Mouse (Mus musculus) layer of hippocampus, adult 18-20 months (tissue): ENCODE measurements around the gene E430018J23Rik. TPM values are rescaled to one million over a fixed set of nuclear protein-coding genes. Genes with fewer than 3 reads are reported as not detected.
"Not testable (repeated sequence)": the region's sequence is repeated elsewhere in the genome, so short reads cannot be mapped to it uniquely, and the experiment has no call there.

ENCODE experiments used
- DNase-seq, 2 experiments: peaks; one replicate each; pipeline ENCODE4 v3.0.0; 2022; ENCODE audit warnings: low spot score in 2 of 2
- total RNA-seq, 2 experiments: library from RNA; stranded (reverse); gene quantifications; 2 replicates each; pipeline ENCODE4 v1.2.3; 2021

The E430018J23Rik gene
- total RNA-seq, 2 experiments from 2014 or later = 6.0 to 7.9 TPM

DNA sequence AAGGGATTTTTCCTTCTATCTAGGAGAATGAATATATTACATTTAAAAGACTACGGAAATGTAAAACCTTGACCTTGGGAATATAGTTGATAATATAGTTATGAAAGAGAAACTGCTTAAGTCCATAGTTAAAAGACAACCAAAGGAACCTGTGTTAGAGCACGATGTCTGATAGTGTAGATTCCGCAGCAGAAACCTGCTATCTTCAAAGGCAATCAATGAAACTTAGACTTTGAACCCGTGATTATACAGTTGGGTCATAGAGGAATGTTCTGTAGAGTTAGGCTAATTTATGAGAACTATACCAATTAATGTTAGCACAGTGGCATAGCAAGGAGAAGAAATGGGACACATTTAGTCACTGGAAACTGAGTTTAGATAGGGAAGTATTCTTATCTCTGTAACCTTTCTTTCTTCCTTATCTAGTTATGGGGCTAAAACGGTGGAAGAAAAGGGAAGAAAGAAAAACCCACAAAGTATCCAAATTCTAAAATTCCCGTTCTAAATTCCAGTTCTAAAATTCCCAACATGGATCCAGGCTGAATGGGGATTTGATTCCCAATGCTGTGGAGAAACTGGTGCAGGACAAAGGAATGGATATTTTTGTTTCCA is 15.0 kb downstream of the E430018J23Rik start:
- DNase-seq = no peak

DNA sequence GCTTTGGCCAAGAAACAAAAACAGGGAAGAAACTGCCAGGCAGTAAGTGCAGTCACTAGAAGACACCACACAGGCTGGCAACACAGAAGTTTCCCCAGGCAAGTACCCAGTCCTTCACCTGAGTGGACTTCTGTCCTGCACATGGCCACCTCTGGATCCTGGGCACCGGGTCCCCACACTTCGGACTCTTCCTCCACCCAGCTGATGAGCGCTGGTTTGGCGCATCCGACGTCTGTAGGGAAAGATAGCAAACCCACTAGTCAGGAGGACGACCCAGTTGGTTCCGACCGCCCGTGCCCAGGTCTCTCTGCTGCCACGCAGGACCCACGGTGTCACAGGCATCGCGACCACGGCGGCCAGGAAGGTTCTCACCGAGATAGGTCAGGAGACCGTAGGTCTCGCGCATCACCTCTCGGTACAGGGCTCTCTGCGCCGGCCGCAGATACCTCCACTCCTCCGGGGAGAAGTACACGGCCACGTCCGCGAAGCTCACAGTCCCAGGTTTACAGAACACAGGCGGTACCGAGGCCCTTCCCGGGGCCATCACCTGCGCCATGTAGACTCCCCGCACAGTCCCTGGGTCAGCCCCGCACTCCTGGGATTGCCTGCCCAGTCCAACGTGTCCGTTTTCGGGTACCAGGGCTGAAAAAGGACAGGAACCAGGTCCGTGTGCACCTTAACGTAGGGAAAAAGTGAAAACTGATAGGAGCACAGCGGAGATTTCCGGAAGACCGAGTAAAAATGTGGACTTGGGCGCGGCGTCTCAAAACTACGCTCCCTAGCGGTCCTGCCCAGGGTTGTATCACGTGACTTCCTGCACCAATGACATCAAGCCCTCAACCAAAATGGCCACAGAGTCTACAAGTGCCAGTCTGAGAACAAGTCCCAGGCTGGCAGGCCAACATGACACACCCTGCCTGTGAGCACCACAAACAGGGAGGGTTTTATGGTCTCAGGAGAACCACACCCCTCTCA is 17.9 kb downstream of the E430018J23Rik start, which contains the start of gene Zfp747:
Gene Zfp747, minus strand, starts transcription at position 780 of the 975 bp plus-strand sequence.
- DNase-seq = peak; percentile 86 to 97

DNA sequence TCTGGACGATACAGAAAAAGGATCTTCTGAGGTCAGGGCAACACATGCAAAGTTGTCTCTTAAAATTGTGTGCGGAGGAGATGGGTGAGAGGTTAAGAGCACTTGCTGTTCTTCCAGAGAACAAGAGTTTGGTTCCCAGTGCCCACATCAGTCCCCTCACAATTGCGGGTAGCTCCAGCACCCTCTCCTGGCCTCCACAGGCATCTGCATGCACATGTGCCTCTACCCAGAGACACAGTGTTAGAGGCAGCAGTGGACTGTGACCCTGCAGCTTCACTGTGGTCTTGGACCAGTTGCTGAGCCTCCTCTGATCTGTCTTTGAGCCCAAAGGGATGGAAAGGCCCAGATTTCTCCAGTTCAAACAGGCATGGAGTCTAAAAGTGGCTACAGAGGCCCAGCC is 21.6 kb downstream of the E430018J23Rik start:
- DNase-seq = not testable (repeated sequence)

DNA sequence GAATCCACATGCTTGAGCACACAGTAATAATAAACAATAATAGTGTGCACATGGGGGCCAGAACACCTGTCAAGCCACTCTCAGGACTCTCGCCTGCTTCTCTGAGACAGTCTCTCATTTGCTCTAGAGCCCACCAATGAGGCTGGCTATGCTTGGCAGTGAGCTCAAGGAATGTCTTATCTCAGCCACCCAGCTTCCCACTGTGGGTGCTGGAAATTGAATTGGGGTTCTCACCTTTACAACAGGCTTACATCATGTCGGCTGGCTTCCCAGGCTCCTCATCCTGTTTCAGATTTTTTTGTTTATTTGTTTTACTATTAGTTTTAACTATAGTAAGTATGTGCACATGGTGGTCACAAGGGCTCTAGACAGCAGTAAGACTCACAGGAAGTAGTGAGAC is 22.2 kb downstream of the E430018J23Rik start:
- DNase-seq = no peak

DNA sequence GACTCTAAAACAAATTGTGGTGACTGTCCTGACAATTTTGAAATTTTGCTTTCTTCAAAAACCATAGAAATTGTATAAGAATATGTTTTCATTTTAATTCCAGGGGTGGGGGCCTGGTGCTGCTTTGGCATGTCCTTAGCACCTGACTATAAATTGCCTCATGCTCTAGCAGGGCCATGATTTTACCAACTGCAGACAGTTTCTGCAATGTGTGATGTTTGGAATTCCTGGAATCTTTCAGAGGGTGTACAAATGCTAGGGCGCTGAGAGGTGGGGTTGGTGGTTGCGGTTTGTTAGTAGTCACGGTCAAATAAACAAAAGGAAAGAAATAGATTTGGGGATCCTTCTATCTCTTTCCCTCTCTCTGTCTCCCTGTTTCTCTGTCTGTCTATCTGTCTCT is 27.2 kb downstream of the E430018J23Rik start:
- DNase-seq = no peak

DNA sequence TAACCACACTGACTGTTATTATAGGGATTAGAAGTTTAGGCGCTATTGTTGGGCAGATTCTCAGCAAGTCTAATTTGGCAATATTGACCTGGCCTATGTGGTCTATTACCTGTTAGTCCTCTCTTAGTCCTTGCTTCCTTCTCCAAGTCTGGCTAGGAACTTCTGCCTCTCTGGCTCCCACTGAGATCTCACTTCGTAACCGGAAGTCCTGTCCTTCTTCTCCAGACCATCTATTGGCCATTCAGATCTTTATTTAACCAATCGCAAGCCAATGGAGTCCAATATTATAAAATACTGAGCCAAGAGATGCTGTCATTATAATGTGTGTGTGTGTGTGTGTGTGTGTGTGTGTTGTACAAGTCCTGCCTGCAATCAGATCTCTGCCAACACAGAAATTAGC is 29.3 kb downstream of the E430018J23Rik start:
- no peak for DNase-seq

DNA sequence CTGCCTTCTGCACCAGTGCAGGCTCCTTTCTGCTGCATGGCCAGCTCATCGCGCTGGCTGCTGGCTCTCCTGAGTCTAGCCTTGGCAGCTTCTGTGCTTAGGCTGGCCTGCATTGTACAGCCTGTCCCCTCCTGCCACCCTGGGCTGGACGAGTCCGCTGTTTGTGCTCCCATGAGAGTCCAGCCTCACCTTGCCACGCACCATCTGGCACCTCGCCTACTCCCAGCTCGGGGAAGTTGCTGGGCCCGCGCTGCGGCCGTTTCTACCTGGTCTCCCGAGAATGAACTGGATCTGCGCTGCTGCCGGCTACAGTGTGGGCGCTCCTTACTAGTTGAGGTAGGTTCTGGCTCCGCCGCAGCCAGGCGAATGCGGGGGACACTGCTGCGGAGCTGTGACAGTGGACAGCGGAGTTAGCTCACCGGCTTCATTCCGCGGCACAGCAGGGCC is 29.9 kb downstream of the E430018J23Rik start:
- no peak for DNase-seq

DNA sequence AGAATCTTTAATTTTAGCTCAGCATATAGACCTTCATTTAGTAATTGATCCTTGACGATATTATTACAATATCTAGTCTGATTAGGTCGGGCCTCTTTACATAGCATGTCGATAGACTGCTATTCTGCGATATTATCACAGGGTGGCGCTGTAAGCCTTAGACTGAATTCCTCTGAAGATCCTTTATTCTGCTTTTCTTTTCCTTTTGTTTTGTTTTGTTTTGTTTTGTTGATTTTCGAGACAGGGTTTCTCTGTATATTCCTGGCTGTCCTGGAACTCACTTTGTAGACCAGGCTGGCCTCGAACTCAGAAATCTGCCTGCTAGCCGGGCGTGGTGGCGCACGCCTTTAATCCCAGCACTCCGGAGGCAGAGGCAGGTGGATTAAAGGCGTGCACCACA is 31.0 kb downstream of the E430018J23Rik start:
- peak in 1 of 2 experiments; percentile 49 for DNase-seq

DNA sequence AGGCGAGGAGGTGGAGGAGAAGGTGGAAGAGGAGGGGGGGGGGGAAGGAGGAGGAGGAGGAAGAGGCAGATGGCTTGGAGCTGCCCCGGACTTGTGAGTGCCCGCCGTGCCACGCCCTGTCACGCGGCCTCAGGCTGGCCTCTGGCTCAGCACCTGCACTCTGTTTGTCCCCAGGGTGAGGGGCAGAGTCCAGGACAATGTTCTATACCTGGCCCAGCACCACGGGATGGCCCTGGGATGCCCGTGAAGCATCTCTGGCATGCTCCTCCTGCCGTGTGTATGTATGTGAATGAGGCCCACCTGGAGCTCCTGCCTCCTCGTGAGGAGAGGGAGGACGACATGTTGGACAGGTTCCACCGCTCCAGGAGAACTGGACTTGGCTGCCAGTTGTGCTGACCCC is 32.0 kb downstream of the E430018J23Rik start:
- DNase-seq = no peak

DNA sequence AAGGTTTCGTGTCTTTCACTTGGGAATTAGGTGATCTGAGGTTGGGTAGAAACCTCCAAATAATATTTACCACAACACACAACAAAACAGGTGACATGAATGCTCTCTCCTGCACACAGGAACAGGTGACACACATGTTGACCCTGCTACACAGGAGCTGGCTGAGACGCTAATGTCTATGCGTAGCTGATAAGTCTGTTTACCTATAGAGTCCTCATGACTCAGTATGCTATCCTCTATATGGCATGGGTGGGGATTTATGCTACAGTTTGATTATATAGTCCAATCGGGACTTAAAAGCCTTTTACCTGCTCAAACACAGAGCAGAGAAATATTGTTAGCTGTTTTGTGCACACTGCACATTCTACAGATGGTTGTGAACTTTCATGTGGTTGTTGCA is 33.2 kb downstream of the E430018J23Rik start:
- no peak for DNase-seq

DNA sequence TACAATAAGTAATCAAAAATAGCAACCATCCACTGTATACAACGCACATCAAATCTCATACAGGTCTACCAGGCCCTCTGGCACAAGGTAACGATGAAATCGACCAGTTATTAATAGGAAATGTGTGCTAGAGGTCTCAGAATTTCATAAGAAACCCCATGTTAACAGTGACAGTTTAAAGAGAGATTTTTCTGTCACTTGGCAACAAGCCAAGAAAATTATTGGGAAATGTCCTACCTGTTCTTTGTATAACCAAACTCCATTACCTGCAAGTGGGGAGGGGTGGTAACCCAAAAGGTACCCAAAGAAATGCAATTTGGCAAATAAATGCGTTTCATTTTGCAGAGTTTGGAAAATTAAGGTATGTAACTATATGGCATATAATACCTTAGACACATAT is 35.0 kb downstream of the E430018J23Rik start:
- no peak for DNase-seq

DNA sequence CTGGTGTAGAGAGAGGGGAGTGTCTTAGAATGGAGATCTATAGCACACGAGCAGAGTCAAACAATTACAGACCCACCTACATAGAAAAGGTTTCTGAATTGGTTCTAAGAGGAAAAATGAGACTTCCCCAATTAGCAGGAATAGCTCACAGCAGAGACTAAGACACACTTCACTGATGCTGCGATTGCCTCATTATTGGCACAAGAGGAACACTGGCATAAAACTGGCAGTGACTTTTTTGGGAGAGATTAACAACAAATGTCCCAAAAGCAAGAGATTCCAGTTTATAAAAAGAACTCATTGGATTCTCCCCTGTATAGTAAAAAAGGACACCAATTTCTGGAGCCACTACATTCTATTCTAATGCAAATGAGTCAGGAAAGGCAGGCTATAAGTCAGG is 35.6 kb downstream of the E430018J23Rik start:
- DNase-seq = no peak

DNA sequence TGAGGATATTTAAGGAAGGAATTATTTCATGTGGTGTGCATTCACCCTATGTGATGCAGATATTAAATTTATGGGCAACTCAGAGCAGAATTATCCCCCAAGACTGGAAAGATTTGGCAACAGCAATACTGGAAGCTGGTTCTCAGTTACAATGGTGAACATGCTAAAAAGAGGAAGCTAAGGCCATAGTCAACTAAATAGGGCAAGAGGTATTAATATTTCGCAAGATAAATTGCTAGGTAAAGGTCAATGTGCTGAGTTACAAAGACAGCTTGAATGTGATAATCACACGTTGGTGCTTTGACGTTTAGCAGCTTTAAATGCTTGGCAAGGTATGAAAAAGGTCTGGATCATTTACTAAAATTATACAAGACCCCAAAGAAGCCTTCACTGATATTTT is 37.6 kb downstream of the E430018J23Rik start:
- DNase-seq = no peak

DNA sequence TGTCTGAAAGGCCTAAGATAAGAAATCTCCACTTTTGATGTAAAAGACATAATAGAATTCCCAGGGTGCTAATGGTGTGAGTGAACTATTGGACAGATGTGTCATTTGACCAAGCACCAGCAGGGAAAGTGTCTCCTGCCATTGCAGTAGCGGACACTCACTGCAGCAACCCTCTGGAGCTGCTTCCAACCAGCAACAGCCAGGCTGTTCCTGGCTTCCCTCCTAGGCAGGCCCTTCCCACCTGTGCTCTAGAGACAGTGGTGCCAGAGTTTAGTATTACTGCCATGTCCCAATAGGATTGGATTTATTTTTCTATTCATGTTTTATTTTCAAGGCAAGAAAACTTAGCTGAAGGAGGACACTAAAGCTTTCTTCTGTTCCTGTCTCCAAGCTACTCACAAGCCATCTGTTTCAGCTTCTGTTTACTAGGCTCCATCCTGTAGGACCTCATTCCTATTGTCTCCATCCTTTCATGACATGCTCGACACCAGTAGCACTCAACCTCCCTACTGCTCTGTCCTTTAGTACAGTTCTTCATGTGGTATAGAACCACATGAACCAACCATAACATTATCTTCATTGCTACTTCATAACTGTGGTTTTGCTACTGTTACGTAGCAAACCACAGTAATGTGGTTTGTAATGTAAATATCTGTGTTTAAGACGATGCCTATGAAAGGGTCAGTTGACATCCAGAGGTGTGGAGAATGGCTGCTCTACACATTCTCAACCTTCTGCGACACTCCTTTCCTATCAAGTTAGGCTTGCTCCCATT is 42.0 kb downstream of the E430018J23Rik start:
- no peak for DNase-seq

DNA sequence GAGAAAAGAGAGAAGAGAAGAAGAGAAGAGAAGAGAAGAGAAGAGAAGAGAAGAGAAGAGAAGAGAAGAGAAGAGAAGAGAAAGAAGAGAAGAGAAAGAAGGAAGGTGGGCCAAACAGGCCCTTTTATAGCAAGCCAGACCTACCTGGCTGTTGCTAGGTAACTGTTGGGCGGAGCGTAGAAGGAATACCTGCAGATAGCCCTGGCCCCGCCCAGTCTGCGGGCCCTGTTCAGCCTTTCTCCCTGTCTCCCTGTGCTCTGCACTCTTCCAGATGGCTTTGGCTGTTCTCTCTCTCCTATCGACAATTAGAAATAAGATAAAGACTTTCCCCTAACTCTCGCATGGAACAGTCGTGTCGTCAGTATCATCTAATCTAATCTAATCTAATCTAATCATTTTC is 46.8 kb downstream of the E430018J23Rik start:
- DNase-seq = no peak

DNA sequence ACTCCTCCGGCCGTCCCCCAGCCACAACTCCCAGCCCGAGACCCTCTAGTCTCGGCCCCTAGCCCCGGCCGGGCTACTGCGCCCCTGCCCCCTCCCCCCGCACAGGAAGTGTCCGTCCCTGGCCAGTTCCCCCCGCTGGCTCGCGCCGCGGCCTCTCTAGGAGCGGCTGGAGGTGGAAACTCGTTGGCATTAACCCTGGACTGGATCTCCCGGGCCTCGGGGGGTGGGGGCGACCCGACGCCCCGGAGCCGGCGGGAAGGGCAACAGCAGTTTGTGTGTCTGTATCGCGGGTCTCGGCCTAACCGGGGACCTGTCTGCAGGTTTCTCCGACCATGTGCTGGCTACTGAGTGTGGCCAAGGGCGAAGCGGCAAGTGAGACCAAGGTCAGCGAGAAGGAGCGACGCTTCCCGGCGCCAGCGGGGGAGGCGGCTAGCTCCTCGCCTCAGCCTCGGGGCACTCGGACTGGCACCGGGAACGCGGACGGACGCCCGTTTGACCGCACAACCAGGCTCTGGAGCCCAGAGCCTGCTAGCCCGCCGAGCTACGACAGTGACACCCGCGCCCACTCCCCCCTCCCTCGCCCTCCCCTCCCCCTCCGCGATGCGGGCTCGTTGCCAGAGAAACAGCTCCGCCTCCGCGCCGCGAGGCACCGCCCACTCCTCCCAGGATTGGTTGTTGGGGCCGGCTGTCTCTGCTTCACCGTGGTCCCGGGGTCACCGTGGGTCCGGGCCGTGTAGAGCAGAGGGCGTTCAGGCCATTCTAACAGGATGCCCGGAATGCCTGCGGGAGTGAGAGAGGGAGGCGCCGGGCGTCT is 47.7 kb downstream of the E430018J23Rik start, which contains the start of gene Zfp768:
Gene Zfp768, minus strand, starts transcription at position 78 of the 814 bp plus-strand sequence.
- DNase-seq = peak; percentile 81 to 83

DNA sequence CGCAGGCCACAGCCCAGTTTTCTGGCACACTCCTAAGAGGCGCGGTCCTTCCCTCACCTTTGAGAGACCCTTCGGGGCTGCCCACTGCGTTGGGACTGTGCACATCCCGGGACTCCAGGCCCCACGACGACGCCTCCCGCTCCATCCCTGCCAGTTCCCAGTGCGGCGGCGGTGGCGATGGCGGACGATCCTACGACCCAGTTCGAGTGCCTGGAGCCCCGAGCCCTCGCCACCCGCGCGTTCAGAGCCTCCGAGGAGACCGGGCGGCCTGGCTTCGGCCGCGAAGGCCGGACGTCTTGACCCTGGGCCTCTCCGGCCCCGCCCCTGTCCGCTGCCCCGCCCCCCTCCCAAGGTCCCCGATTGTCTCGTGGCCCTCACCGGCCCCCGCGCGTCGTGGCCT is 48.3 kb downstream of the E430018J23Rik start:
- DNase-seq = no peak

DNA sequence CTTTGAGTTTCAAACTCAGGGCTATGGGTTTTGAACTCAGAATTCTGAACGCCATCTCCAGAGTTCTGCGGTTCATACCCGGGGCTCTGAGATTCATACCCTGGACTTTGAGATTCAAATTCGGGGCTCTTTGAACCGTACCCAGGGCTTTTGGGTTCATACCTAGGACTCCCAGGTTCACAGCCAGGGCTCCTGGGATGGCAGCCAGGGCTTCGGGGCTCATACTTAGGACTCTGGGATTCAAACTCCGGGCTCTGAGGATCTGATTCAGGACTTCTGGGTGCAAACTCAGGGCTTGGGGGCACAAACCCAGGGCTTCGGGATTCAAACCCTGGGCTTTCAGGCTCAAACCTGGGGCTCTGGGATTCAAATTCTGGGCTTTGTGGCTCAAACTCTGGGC is 49.1 kb downstream of the E430018J23Rik start:
- no peak for DNase-seq

DNA sequence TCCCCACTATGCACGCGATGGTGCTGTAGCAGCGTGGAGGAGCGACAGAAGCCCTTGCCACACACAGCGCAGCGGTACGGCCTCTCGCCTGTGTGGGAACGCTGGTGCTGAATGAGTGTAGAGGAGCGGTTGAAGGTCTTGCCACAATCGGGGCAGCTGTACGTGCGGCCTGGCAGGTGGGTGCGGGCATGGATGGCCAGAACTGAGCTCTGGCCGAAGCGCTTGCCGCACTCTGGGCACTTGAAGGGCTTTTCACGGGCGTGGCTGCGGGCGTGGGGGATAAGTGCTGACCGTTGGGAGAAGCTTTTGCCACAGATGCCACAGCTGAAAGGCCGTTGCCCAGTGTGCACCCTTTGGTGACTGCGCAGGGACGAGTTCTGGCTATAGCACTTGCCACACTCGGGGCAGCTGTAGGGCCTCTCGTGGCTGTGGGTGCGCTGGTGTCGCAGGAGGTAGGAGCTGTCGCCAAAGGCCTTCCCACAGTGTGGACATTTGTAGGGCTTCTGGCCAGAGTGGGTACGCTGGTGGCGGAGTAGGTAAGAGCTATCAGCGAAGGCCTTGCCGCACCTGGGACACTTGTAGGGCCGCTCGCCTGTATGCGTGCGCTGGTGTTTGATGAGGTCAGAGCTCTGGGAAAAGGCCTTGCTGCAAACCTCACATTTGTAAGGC is 49.9 kb downstream of the E430018J23Rik start:
- DNase-seq = no peak

DNA sequence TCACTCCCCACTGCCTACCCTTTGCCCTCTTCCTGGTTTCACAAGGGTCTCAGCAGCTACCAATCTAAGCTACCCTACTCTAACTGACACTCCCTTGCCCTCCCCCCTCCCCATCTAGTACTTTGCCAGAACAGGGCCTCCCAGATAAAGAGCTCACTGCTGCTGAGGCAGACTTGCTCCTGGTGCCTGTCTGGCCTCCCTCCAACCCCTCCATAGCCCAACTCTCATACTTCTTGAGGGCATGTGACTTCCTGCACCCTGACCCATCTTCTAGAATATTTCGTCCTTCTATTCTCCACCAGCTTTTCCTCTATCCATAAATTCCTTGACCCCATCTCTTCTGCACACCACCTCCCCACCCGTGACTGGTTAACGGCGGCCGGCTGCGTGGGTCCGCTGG is 50.5 kb downstream of the E430018J23Rik start:
- DNase-seq = no peak
